27 mouse cellular contexts compared by ENCODE assay signal in the genomic region with DNA sequence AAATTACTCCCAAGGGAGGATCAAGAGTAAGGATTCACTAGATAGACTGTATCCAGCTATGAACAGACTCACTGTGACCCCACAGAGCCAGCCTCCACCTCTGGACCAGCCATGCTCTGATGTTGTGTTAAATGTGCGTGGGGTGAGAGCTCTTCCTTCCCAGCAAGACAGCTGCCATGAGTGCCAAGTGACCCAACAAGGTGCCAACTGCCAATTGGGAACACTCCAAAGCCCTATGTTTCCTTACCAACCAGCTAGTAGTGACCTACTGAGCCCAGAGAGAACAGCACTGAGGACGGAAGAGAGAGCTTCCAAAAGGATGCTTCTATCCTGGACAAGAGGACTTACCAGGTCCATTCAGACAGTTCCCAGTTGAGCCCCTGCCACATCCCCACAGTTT.
DNase-seq lines count a peak whose midpoint lies in the region; ATAC-seq and TF ChIP-seq lines count a peak whose summit lies in the region.
"Had no signal": no experiment of that assay in that cellular context is flagged by ENCODE, and none has a peak within 500 bp of the region (broad histone marks: within the 10 kb centered on the region; RNA-seq: fewer than 3 reads in every experiment).

No protein-coding gene starts in this region.

- H3K79me2 ChIP-seq in liver, adult 2 months (ENCODE audit: control insufficient read depth, insufficient read depth, low read length): no peaks in the 10 kb centered on the region

- peaks cover 9% of the 10 kb centered on the region; the same call in 1 of the 2 replicates for H3K4me1 ChIP-seq in forebrain, embryonic 11.5 days (replicated peaks; ENCODE audit: control insufficient read depth, insufficient read depth, low read length)
- no peaks in the 10 kb centered on the region for H3K4me1 ChIP-seq in forebrain, postnatal 0 days (ENCODE audit: insufficient read depth)
- H3K4me1 ChIP-seq in liver, adult 2 months (ENCODE audit: control insufficient read depth, insufficient read depth, low read length): no peaks in the 10 kb centered on the region
- H3K4me1 ChIP-seq in liver, embryonic 11.5 days (replicated peaks; ENCODE audit: control insufficient read depth, insufficient read depth, low read length): no peaks in the 10 kb centered on the region
- H3K4me1 ChIP-seq: liver, embryonic 12.5 days; megakaryocyte, embryonic 14.5 days; stomach, embryonic 15.5 days had no signal

- H3K4me3 ChIP-seq in forebrain, embryonic 11.5 days (ENCODE audit: low read depth, low read length): no peak overlapping the region
- no peak overlapping the region for H3K4me3 ChIP-seq in forebrain, postnatal 0 days (ENCODE audit: low read depth, low read length)
- H3K4me3 ChIP-seq in liver, adult 2 months (ENCODE audit: insufficient read depth, low read depth, low read length): no peak overlapping the region
- H3K4me3 ChIP-seq in liver, embryonic 11.5 days (ENCODE audit: low read depth, low read length): no peak overlapping the region
- H3K4me3 ChIP-seq: erythroblast, embryonic 14.5 days; forebrain, embryonic 12.5 days; heart, embryonic 15.5 days; hindbrain, embryonic 12.5 days; limb, embryonic 12.5 days; liver, embryonic 12.5 days; megakaryocyte, embryonic 14.5 days; midbrain, embryonic 13.5 days; stomach, embryonic 15.5 days had no signal

- peak; percentile 18 for DNase-seq in cerebellum, adult 11-12 months
- no peak for DNase-seq in cerebellum, adult 11 months
- DNase-seq in forebrain, embryonic 11.5 days (ENCODE audit: low spot score): peak; percentile 7
- no peak for DNase-seq in forebrain, postnatal 0 days
- peak; percentile 6 for DNase-seq in liver, adult 2 months (ENCODE audit: extremely low read depth, low read depth, low spot score)
- DNase-seq in liver, embryonic 11.5 days (ENCODE audit: low spot score): no peak
- DNase-seq in cerebellum, postnatal 36 days: peak; percentile 27
- DNase-seq: adrenal gland, postnatal 25 days; gastrocnemius, postnatal 10 days; kidney, adult 11 months; kidney, postnatal 14 days; layer of hippocampus, adult 9-11 months; liver, postnatal 0 days; lung, postnatal 4 days; right cerebral cortex, postnatal 25 days; thymus, adult 18-20 months; thymus, postnatal 25 days had no signal

- no peak overlapping the region for H3K9ac ChIP-seq in forebrain, embryonic 11.5 days (ENCODE audit: low read length)
- no peak overlapping the region for H3K9ac ChIP-seq in forebrain, postnatal 0 days
- H3K9ac ChIP-seq in liver, adult 2 months (ENCODE audit: low read depth, low read length): no peak overlapping the region
- no peak overlapping the region for H3K9ac ChIP-seq in liver, embryonic 11.5 days (ENCODE audit: low read depth, low read length)
- H3K9ac ChIP-seq: forebrain, embryonic 12.5 days; heart, embryonic 15.5 days; hindbrain, embryonic 12.5 days; limb, embryonic 12.5 days; liver, embryonic 12.5 days; liver, postnatal 0 days; midbrain, embryonic 13.5 days; stomach, embryonic 15.5 days had no signal

- H3K9me3 ChIP-seq in forebrain, embryonic 11.5 days (ENCODE audit: control insufficient read depth, low read length): no peaks in the 10 kb centered on the region
- H3K9me3 ChIP-seq in forebrain, postnatal 0 days (ENCODE audit: low read length): no peaks in the 10 kb centered on the region
- H3K9me3 ChIP-seq in liver, embryonic 11.5 days (ENCODE audit: control insufficient read depth, low read length): no peaks in the 10 kb centered on the region
- H3K9me3 ChIP-seq: forebrain, embryonic 12.5 days; G1E; heart, embryonic 15.5 days; hindbrain, embryonic 12.5 days; limb, embryonic 12.5 days; liver, embryonic 12.5 days; midbrain, embryonic 13.5 days; stomach, embryonic 15.5 days had no signal

- no peak overlapping the region for H3K4me2 ChIP-seq in forebrain, embryonic 11.5 days (ENCODE audit: low read depth, low read length, severe bottlenecking)
- no peak overlapping the region for H3K4me2 ChIP-seq in forebrain, postnatal 0 days (ENCODE audit: low read depth)
- H3K4me2 ChIP-seq in liver, embryonic 11.5 days: no peak overlapping the region
- H3K4me2 ChIP-seq: forebrain, embryonic 12.5 days; heart, embryonic 15.5 days; hindbrain, embryonic 12.5 days; limb, embryonic 12.5 days; liver, embryonic 12.5 days; midbrain, embryonic 13.5 days; stomach, embryonic 15.5 days had no signal

- 94% methylated on average over 2 of the region's 2 CpGs for WGBS in forebrain, embryonic 11.5 days
- 75% methylated on average over 2 of the region's 2 CpGs for WGBS in forebrain, postnatal 0 days
- 66% methylated on average over 2 of the region's 2 CpGs for WGBS in liver, adult 2 months
- 77% methylated on average over 2 of the region's 2 CpGs for WGBS in liver, embryonic 11.5 days

- H3K27ac ChIP-seq in forebrain, embryonic 11.5 days (ENCODE audit: low read depth, low read length): no peak overlapping the region
- no peak overlapping the region for H3K27ac ChIP-seq in forebrain, postnatal 0 days (ENCODE audit: low read depth, low read length)
- no peak overlapping the region for H3K27ac ChIP-seq in liver, adult 2 months (replicated peaks; ENCODE audit: insufficient read depth, low read depth, low read length)
- no peak overlapping the region for H3K27ac ChIP-seq in liver, embryonic 11.5 days (ENCODE audit: low read depth, low read length)
- H3K27ac ChIP-seq: forebrain, embryonic 12.5 days; heart, embryonic 15.5 days; hindbrain, embryonic 12.5 days; limb, embryonic 12.5 days; liver, embryonic 12.5 days; midbrain, embryonic 13.5 days; stomach, embryonic 15.5 days had no signal

- no peaks in the 10 kb centered on the region for H3K27me3 ChIP-seq in forebrain, embryonic 11.5 days (ENCODE audit: control insufficient read depth, insufficient read depth, low read length)
- no peaks in the 10 kb centered on the region for H3K27me3 ChIP-seq in forebrain, postnatal 0 days (ENCODE audit: insufficient read depth, low read length)
- H3K27me3 ChIP-seq in liver, adult 2 months (ENCODE audit: control insufficient read depth, insufficient read depth, low read length): no peaks in the 10 kb centered on the region
- peaks cover 4% of the 10 kb centered on the region; the same call in 1 of the 2 replicates for H3K27me3 ChIP-seq in liver, embryonic 11.5 days (replicated peaks; ENCODE audit: control insufficient read depth, insufficient read depth, low read length)
- H3K27me3 ChIP-seq: forebrain, embryonic 12.5 days; heart, embryonic 15.5 days; hindbrain, embryonic 12.5 days; limb, embryonic 12.5 days; stomach, embryonic 15.5 days had no signal

- TF ChIP-seq POLR2A in liver, adult 2 months (IDR thresholded peaks at IDR 0.05; ENCODE audit: extremely low read depth, insufficient read depth, low read length): no peak

- ATAC-seq in forebrain, embryonic 11.5 days (replicated peaks; ENCODE audit: low FRiP score): no peak
- no peak for ATAC-seq in forebrain, postnatal 0 days
- ATAC-seq in liver, embryonic 11.5 days (replicated peaks; ENCODE audit: low FRiP score): no peak
- ATAC-seq: liver, embryonic 12.5 days; liver, postnatal 0 days; midbrain, embryonic 13.5 days had no signal

- no peaks in the 10 kb centered on the region for H3K36me3 ChIP-seq in forebrain, embryonic 11.5 days (ENCODE audit: control insufficient read depth, insufficient read depth, low read length)
- H3K36me3 ChIP-seq in forebrain, postnatal 0 days (ENCODE audit: insufficient read depth): no peaks in the 10 kb centered on the region
- no peaks in the 10 kb centered on the region for H3K36me3 ChIP-seq in liver, adult 2 months (ENCODE audit: control insufficient read depth, insufficient read depth, low read length)
- H3K36me3 ChIP-seq in liver, embryonic 11.5 days (ENCODE audit: control insufficient read depth, insufficient read depth, low read length): no peaks in the 10 kb centered on the region
- H3K36me3 ChIP-seq: forebrain, embryonic 12.5 days; G1E; heart, embryonic 15.5 days; hindbrain, embryonic 12.5 days; limb, embryonic 12.5 days; liver, embryonic 12.5 days; midbrain, embryonic 13.5 days; stomach, embryonic 15.5 days had no signal

- no peak for TF ChIP-seq CTCF in forebrain, postnatal 0 days (IDR thresholded peaks at IDR 0.05; ENCODE audit: low read depth)
- no peak for TF ChIP-seq CTCF in liver, adult 2 months (IDR thresholded peaks at IDR 0.05; ENCODE audit: low read depth, low read length)

Comparison
In these comparisons a context has a peak if more than half of its experiments do, and no peak if none do; other contexts are left out.
1. DNase-seq: peak in cerebellum, adult 11-12 months (single experiment), forebrain, embryonic 11.5 days (single experiment), liver, adult 2 months (single experiment) and cerebellum, postnatal 36 days (2 of 2); none in cerebellum, adult 11 months (single experiment), forebrain, postnatal 0 days (single experiment) and liver, embryonic 11.5 days (single experiment).